Mouse (Mus musculus) thymus, postnatal 10 days (tissue): ENCODE results near the gene Trappc6a.
"Not testable (repeated sequence)": the region's sequence is repeated elsewhere in the genome, so short reads cannot be mapped to it uniquely, and the experiment has no call there.

Experiments
- DNase-seq, 2 experiments: peaks; one replicate each; pipeline ENCODE4 v3.0.0; 2021; ENCODE audit warnings: low spot score in 2 of 2

Gene Trappc6a

GRCm38 (mm10) chr7:19489525-19489924 lies 18.7 kb upstream of the Trappc6a start:
- DNase-seq: no peak

GRCm38 (mm10) chr7:19491731-19492130 lies 16.5 kb upstream of the Trappc6a start:
- no peak for DNase-seq

- DNase-seq: no peak
Observed at GRCm38 (mm10) chr7:19494751-19495474, 13.3 kb upstream of the Trappc6a start.

DNA sequence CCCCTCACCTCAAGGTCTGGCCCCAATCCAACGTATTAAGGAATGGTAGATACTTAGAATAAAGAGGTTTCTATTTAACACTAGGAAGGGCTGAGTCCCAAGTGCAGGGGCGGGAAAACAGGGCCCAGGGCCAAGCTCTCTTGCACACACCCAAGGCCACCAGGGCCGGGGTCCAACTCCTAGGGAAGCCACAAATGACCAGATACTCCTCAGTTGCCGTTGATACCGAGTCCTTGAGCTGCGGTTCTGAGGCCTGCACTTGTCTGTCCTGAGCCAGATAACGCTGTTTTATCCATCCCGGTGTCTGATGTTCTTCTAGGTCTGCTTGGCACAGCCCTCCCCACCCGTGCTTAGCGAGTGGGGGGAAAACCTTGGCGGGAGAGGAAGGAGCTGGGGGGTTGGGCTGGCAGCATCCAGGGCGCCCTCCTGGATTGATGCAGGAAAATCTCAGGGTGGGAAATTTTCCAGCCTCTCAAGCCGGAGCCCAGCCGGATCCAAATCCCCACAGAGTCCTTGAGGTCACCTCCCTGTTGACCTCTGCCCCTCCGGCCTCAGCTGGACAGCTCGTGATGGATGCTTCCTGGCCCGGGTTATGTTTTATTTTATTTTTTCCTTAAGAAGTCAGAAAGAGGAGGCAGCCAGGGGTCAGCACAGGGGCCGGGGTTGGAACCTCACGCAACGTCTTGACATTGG lies 12.5 kb upstream of the Trappc6a start:
- no peak for DNase-seq

DNA sequence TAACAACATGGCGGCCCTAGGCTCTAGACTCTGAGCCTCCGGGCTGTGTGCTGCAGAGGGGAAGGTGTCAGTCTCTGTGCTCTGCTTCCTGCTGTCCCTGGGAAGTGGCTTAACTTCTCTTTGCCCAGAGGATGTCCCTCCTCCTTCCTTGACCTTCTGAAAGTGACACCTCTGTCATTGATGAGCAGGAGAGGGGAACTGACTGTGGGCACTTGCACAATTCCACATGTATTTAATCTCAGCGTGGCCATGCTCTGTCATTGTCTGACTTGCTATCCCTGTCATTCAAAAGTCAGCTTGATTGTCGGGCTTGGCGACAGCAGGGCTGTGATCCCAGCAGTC lies 12.0 kb upstream of the Trappc6a start:
- no peak for DNase-seq

DNA sequence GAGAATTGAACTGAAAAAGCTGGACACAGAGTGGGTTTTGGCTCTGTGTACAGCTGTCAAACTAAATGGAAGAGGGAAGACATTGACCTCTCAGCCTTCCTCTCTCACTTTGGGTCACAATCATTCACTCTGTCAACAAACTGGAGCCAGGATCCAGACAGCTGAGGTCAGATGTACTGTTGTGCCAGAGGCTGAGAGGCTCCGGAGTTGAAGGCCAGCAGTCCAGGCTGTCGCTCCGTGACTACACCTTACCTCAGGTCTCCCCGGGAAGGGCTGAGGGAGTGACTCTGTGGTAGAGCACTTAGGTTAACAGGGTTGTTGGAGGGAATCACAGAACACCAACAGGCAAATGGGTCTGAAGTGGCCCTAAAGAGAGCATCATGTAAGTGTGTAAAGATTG lies 9.9 kb upstream of the Trappc6a start:
- no peak for DNase-seq

DNA sequence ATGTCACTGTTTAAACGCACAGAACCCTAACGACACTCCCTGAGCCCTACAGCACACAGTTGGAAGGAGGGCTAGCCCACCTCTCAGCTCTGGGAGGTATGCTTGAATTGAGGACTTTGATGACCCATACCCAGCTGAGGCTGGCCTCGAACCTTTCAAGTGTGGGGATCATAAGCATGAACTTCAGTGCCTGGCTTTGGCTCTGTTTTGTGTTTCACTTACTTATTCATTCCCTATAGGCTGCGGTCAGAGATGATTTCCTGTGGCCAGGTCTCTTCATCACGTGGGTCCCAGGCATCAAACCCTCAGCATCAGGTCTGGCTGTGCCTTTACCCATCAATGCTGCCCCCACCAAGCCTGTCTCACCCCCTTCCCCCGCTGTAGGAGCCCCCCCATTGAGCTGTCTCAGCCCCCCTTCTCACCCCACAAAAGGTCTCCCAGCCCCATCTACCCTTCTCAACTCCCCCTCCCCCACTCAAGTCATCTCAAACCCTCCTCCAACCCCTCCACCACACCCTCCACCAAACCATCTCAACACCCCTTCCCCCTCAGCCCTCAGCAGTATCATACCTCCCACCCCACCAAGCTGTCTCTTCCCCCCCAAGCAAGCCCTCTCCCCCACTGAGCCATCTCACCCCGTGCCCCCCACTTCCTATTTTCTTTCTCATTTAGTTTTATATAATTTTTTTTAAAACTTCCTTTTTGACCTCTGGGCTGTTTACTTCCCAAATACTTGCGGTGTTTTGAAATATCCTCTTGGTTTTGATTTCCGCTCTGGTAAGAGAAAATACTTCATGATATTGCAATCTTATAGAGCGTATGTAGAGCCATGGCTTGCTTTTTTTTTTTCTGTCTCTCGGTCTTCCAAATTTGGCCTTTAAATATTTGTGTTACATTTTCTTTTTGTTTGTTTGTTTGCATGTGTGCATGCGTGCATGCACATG lies 7.5 kb upstream of the Trappc6a start:
- no peak for DNase-seq

GRCm38 (mm10) chr7:19501658-19502057 lies 6.5 kb upstream of the Trappc6a start:
- no peak for DNase-seq

GRCm38 (mm10) chr7:19503481-19504068 lies 4.6 kb upstream of the Trappc6a start:
- peak in 1 of 2 experiments; percentile 73 for DNase-seq

- DNase-seq: no peak
Observed at GRCm38 (mm10) chr7:19506326-19506725, 1.9 kb upstream of the Trappc6a start.

GRCm38 (mm10) chr7:19506969-19507611 lies 1.1 kb upstream of the Trappc6a start:
- peak; percentile 49 to 58 for DNase-seq

- no peak for DNase-seq
Observed at GRCm38 (mm10) chr7:19507612-19507981, 598 bp upstream of the Trappc6a start.

GRCm38 (mm10) chr7:19508924-19509568 lies 851 bp downstream of the Trappc6a start:
- no peak for DNase-seq

DNA sequence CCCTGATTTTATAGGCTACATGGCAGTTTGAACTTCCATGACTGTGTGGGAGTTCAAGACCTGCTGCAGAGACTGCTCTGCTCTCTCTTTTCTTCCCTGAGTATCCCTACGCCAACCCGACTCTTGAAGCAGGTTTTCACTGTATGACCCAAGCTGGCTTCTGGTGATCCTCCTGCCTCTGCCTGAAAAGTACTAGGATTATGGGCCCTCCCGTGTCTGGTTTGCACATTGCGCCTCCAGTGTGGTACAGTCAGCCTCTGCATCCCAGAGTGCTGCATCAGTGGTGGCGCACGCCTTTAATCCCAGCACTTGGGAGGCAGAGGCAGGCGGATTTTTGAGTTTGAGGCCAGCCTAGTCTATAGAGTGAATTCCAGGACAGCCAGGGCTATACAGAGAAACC lies 1.6 kb downstream of the Trappc6a start:
- DNase-seq: no peak

DNA sequence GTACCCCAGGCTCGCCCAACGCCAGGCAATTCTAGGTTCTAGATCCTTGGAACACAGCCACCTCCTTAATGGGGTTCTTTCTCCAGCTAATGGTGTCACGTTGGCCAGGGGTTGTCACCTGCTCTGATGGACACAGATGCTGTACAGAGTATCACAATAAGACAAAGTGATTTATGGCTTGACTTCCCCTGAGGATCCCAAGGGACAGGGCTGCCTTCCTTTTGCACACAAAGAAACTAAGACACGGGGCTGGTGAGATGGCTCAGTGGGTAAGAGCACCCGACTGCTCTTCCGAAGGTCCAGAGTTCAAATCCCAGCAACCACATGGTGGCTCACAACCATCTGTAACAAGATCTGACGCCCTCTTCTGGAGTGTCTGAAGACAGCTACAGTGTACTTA lies 3.7 kb downstream of the Trappc6a start:
- DNase-seq: not testable (repeated sequence)

DNA sequence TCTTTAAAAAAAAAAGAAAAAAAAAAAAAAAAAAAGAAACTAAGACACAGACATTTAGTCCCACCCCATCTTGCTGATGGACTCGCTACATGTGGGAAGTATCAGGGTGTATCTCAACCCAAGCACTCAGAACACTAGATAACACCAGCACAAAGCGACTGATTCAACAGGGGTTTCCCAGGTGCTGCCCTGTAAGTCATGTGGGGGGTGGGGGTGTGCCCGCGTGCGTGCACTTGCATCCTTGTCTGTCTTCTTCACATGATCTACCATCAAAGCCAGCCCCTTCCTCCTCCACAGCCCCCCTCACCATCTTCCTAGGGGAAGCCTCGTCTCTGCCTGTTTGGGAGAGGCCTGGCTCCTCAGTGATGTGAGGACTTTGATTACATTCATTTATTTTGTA lies 4.2 kb downstream of the Trappc6a start:
- no peak for DNase-seq

DNA sequence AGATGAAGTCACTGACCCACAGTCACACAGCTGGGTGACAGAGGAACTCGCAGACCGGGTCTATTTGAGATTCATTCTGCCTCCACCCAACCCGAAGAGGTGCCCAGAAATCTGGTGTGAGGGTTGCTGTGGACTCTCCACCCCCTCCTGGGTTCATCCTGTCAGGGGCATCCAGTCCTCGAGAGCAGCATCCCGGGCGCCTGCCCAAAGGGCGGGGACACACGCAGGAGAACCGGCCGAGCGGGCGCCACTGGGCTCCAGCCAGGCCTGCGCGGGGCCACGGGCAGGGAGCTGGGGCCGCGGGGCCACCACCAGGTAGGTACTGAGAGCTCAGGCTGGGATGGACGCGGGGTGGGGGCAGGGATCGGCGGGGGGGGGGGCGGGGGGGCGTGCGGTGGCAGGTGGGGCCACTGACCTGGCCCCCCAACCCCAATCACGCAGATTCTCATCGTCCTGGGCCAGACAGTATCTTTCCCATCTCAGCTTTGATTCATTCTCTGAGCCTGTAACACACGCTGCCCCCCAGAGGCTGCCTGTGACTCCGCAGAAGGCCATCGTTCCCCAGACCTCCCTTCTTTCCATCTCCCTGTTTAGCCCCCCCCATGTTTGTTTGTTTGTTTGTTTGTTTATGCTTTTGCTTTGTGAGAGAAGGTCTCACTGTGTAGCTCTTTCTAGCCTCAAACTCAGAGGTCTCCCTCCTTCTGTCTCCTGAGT lies 9.6 kb downstream of the Trappc6a start, which contains the start of gene Nkpd1:
Nkpd1 (plus strand) TSS at position 187 of the 714 bp plus-strand sequence.
- no peak for DNase-seq

GRCm38 (mm10) chr7:19520032-19520431 lies 11.8 kb downstream of the Trappc6a start:
- no peak for DNase-seq

DNA sequence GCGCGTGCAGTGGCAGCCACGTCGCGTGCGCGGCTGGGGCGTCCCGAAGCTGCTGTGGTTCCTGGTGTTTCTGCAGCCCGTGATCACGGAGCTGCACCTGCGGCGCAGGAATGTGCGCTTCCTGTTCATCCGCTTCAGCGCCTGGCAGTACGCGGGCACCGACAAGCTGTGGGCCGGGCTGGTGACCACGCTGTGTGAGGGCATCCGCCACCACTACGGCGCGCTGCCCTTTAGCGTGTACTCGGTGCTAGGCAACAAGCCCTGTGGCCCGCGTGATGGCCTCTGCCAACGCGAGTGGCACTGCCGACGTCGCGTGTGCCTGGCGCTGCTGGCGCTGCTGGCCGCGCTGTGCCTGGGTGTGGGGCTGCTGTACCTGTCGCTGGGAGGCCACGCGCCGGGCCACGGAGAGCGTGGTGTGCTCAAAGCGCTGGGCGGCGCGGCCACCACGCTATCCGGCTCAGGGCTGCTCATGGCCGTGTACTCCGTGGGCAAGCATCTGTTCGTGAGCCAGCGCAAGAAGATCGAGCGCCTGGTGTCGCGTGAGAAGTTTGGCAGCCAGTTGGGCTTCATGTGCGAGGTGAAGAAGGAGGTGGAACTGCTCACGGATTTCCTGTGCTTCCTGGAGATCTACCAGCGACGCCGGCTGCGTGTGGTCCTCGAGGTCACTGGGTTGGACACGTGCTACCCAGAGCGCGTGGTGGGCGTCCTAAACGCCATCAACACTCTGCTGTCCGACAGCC lies 15.0 kb downstream of the Trappc6a start:
- no peak for DNase-seq
